Mouse (Mus musculus): ENCODE data around the gene Sirt3. TPM values are rescaled to one million over a fixed set of nuclear protein-coding genes. Genes with fewer than 3 reads are reported as not detected.
A peak's percentile ranks its signal among the peaks of the same experiment; 100 is the strongest.

The Sirt3 gene
- 23.1 and 27.6 TPM in 2 replicates for polyA plus RNA-seq (2012; rRNA removed)

GRCm38 (mm10) chr7:140881696-140882468, at the start of gene Sirt3, which contains the start of gene Psmd13:
Gene Sirt3 (minus strand): TSS chr7:140882309.
Gene Psmd13 (plus strand): TSS chr7:140881968.
- Histone ChIP-seq H3K36me3 (ENCODE audit: control insufficient read depth, insufficient read depth, low read length) (peaks cover 9% of the 10 kb centered on the region), H3K4me3 (ENCODE audit: control insufficient read depth, insufficient read depth, low read length) (peak within 1 kb of the TSS; percentile 98), H3K4me1 (replicated peaks; ENCODE audit: control insufficient read depth, insufficient read depth, low read length) (peaks cover 17% of the 10 kb centered on the region), H3K27me3 (ENCODE audit: control insufficient read depth, insufficient read depth, low read length) (no peaks in the 10 kb centered on the region), H3K27ac (ENCODE audit: control insufficient read depth, insufficient read depth, low read length) (peak within 1 kb of the TSS; percentile 13; the same call in 1 of the 2 replicates)
- under 1% methylated on average over 58 of the region's 59 CpGs for WGBS
- DNase-seq, result peak; percentile 95
- TF ChIP-seq CTCF (IDR thresholded peaks at IDR 0.05; ENCODE audit: borderline replicate concordance, control insufficient read depth, extremely low read depth, insufficient read depth, low read length, poor library complexity), result no peak
- peak; percentile 56 for TF ChIP-seq POLR2A (IDR thresholded peaks at IDR 0.05; ENCODE audit: control insufficient read depth, extremely low read depth, insufficient read depth, low read length, poor library complexity)

GRCm38 (mm10) chr7:140927181-140927580, 45.1 kb upstream of the Sirt3 start:
- 97% methylated on average over 6 of the region's 6 CpGs for WGBS
- H3K36me3 ChIP-seq (ENCODE audit: control insufficient read depth, insufficient read depth, low read length), result no peaks in the 10 kb centered on the region
- no peak overlapping the region for H3K4me3 ChIP-seq (ENCODE audit: control insufficient read depth, insufficient read depth, low read length)
- peaks cover 6% of the 10 kb centered on the region for H3K4me1 ChIP-seq (replicated peaks; ENCODE audit: control insufficient read depth, insufficient read depth, low read length)
- TF ChIP-seq CTCF (IDR thresholded peaks at IDR 0.05; ENCODE audit: borderline replicate concordance, control insufficient read depth, extremely low read depth, insufficient read depth, low read length, poor library complexity), result no peak
- TF ChIP-seq POLR2A (IDR thresholded peaks at IDR 0.05; ENCODE audit: control insufficient read depth, extremely low read depth, insufficient read depth, low read length, poor library complexity), result no peak
- peaks cover 2% of the 10 kb centered on the region; the same call in 1 of the 2 replicates for H3K27me3 ChIP-seq (ENCODE audit: control insufficient read depth, insufficient read depth, low read length)
- H3K27ac ChIP-seq (ENCODE audit: control insufficient read depth, insufficient read depth, low read length), result no peak overlapping the region
- DNase-seq, result no peak

GRCm38 (mm10) chr7:140923070-140923775, 41.1 kb upstream of the Sirt3 start:
- no peak for TF ChIP-seq CTCF (IDR thresholded peaks at IDR 0.05; ENCODE audit: borderline replicate concordance, control insufficient read depth, extremely low read depth, insufficient read depth, low read length, poor library complexity)
- no peak for TF ChIP-seq POLR2A (IDR thresholded peaks at IDR 0.05; ENCODE audit: control insufficient read depth, extremely low read depth, insufficient read depth, low read length, poor library complexity)
- Histone ChIP-seq H3K27ac (ENCODE audit: control insufficient read depth, insufficient read depth, low read length) (no peak overlapping the region), H3K4me1 (replicated peaks; ENCODE audit: control insufficient read depth, insufficient read depth, low read length) (peaks cover 9% of the 10 kb centered on the region), H3K36me3 (ENCODE audit: control insufficient read depth, insufficient read depth, low read length) (no peaks in the 10 kb centered on the region), H3K4me3 (ENCODE audit: control insufficient read depth, insufficient read depth, low read length) (peak overlapping the region; percentile 25), H3K27me3 (ENCODE audit: control insufficient read depth, insufficient read depth, low read length) (peaks cover 4% of the 10 kb centered on the region; the same call in 1 of the 2 replicates)
- 24% methylated on average over 30 of the region's 30 CpGs for WGBS
- no peak for DNase-seq

GRCm38 (mm10) chr7:140922398-140923069, 40.4 kb upstream of the Sirt3 start:
- H3K27ac ChIP-seq (ENCODE audit: control insufficient read depth, insufficient read depth, low read length), result no peak overlapping the region
- DNase-seq, result no peak
- peaks cover 4% of the 10 kb centered on the region; the same call in 1 of the 2 replicates for H3K27me3 ChIP-seq (ENCODE audit: control insufficient read depth, insufficient read depth, low read length)
- TF ChIP-seq CTCF (IDR thresholded peaks at IDR 0.05; ENCODE audit: borderline replicate concordance, control insufficient read depth, extremely low read depth, insufficient read depth, low read length, poor library complexity) (no peak), POLR2A (IDR thresholded peaks at IDR 0.05; ENCODE audit: control insufficient read depth, extremely low read depth, insufficient read depth, low read length, poor library complexity) (no peak)
- H3K36me3 ChIP-seq (ENCODE audit: control insufficient read depth, insufficient read depth, low read length), result no peaks in the 10 kb centered on the region
- 3% methylated on average over 49 of the region's 49 CpGs for WGBS
- peak overlapping the region; percentile 25 for H3K4me3 ChIP-seq (ENCODE audit: control insufficient read depth, insufficient read depth, low read length)
- peaks cover 9% of the 10 kb centered on the region for H3K4me1 ChIP-seq (replicated peaks; ENCODE audit: control insufficient read depth, insufficient read depth, low read length)

GRCm38 (mm10) chr7:140921225-140921975, 39.3 kb upstream of the Sirt3 start:
- no peak overlapping the region for H3K4me3 ChIP-seq (ENCODE audit: control insufficient read depth, insufficient read depth, low read length)
- H3K27ac ChIP-seq (ENCODE audit: control insufficient read depth, insufficient read depth, low read length), result no peak overlapping the region
- no peaks in the 10 kb centered on the region for H3K36me3 ChIP-seq (ENCODE audit: control insufficient read depth, insufficient read depth, low read length)
- peaks cover 4% of the 10 kb centered on the region; the same call in 1 of the 2 replicates for H3K27me3 ChIP-seq (ENCODE audit: control insufficient read depth, insufficient read depth, low read length)
- peaks cover 9% of the 10 kb centered on the region for H3K4me1 ChIP-seq (replicated peaks; ENCODE audit: control insufficient read depth, insufficient read depth, low read length)
- DNase-seq, result no peak
- 62% methylated on average over 22 of the region's 22 CpGs for WGBS
- no peak for TF ChIP-seq POLR2A (IDR thresholded peaks at IDR 0.05; ENCODE audit: control insufficient read depth, extremely low read depth, insufficient read depth, low read length, poor library complexity)
- no peak for TF ChIP-seq CTCF (IDR thresholded peaks at IDR 0.05; ENCODE audit: borderline replicate concordance, control insufficient read depth, extremely low read depth, insufficient read depth, low read length, poor library complexity)
